Mouse (Mus musculus) gastrocnemius, postnatal 4 days (tissue): ENCODE measurements at regions not wholly inside any gene's neighbourhood (a gene's known extent, or its start where the extent isn't known, plus 50 kb on each side); places are given as distances from the start of the nearest gene placed in this dataset.
A peak's percentile ranks its signal among the peaks of the same experiment; 100 is the strongest.

Experiments used
- DNase-seq, 2 experiments: peaks; one replicate each; pipeline ENCODE4 v3.0.0; 2021 to 2022; ENCODE audit warnings: low spot score in 2 of 2, mixed read lengths in 2 of 2

GRCm38 (mm10) chr12:98045784-98046458, 213.3 kb downstream of the Galc start:
- no peak for DNase-seq

GRCm38 (mm10) chr12:98043436-98043835, 215.8 kb downstream of the Galc start:
- no peak for DNase-seq

DNA sequence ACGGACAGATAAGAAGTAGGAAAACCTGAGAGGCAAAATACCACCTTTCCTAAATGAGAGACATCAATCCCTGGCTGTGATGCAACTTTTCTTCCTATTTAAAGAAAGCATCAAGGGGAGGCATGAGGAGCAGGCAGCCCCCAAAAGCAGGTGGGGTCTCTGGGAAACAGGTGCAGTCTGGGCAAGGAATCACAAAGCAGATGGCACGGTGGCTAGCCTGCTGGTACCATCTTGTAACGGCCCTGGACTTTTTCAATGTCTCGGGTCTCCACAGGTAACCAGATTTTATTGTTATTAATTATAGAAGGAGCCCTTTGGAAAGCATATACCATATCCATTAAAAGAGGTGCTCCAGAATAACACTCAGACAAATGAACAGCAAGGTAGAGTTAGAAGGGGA, 219.6 kb downstream of the Galc start:
- DNase-seq = no peak

- DNase-seq = no peak
These were observed 235.6 kb downstream of the Galc start for GRCm38 (mm10) chr12:98023655-98024054.

DNA sequence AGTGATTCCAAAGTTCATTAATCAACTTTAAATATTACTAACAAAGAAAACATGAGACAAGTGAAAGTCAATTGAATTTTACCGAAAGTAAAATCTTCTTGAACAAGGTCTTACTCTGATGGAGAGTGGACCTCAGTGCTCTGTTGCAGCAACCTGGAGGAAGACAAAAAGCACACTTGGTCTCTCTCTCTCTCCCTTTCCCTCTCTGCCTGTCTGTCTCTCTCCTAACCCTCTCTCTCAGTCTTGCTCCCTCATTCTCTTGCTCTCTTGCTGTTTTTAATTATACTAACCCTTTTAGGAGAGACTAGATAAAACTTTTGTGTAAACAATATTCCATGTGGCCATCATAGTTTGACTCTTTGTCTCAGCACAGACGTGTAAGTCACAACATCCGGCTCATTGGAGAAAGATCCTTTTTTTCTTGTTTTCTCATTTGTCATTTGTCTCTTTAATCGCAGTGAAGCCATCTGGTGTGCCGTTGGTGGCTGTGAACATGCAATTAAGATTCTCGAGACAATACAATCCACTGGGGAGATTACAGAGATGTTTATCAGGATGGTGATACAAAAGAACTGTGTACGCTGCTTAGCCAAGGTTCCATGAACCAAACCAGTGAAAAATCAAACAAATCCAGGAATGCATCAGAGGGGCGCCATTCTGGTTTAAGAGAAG, 244.5 kb downstream of the Galc start:
- DNase-seq = no peak

GRCm38 (mm10) chr12:98009175-98009574, 250.1 kb downstream of the Galc start:
- DNase-seq = no peak

DNA sequence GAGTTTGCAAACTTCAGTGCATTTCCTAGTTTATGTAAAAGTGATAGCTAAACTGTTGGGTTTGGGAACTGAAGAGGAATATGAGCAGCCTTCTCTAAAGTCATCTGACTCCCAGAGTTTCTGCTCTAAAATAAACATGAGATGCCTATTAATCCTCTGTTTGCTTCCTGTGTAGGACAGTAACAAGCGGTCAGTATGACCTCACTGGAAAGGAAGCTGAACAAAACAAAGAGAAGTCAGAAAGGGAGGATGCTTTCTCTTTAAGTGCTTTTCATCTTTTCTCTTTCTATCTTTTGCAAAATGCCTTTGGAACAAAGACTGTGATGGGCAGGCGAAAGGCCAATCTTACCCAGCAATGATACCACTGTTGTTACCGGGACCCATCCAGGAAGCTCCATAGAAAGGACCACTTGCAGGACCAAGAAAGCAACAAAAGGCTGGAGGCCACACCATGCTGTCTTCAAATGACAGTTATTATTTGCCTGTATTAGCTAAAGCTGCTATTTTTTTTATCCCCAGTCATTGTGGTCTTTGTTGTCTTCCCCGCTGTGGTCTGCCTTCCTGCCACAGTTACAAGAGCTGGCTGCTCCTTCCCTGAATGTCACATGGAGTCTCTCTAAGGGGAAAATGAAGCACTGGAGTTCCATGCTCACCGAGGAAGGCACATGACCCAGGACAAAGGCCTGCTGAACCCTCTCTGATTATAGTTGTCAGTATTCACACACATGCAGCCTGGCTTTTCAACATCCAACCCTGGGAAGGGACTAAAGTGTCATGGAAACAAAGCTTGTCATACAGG, 253.4 kb downstream of the Galc start:
- DNase-seq = no peak

DNA sequence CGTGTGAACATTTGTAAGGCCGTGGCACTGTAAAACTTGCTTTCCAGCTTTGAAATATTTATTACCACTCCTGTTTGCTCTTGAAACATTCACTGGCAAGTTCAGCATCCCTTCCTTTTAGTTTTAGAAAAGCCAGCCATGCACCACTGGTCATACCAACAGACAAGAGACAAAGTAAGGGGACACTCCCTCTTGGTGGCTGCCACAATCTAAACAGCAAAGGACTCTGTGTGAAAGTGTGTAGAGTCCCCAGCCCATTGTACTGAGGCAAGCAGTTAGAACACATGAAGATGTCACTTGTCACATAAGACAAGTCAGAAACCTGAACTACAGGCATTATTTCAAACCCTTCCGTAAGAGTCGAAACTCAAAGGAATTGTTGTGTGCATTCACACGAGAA, 257.0 kb downstream of the Galc start:
- DNase-seq = no peak

DNA sequence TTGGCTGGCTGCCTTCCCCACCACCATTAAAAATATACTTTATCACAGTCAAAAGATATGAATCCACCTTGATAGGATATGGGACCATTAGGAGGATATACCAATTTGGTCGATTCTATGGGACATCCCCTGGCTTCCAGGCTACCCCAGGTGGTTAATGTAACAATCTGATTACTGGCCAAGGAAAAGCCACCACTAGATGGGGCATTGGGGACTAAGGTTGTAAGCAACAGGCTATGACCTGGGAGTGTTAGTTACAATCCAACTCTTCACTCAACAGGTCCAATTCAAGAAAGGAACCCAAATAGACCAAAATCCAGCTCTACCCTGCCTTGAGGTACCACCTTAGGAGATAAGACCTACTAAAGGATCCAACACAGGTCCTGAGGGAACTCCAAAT, 264.4 kb downstream of the Galc start:
- DNase-seq = no peak

GRCm38 (mm10) chr12:97993937-97994336, 265.3 kb downstream of the Galc start:
- no peak for DNase-seq

GRCm38 (mm10) chr12:97983390-97983789, 275.9 kb downstream of the Galc start:
- DNase-seq = no peak

DNA sequence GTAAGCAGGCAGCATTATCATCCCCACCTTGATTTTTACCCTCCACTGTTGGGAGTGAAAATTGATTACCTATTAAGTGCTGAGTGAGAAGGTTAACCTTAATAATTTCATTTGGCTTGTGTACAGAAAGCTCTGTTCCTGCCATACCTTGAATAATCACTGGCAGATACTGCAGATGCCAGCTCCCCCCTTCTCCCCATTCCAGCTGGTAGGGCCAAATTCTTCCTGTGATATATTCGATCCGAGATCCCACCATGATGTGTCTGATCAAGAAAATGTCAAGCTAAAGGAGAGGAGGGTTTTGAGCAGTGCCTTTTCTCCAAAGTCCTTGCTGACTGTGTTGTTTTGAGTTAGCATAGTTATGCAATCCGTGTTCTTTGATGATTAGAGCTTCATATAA, 280.6 kb downstream of the Galc start:
- no peak for DNase-seq

DNA sequence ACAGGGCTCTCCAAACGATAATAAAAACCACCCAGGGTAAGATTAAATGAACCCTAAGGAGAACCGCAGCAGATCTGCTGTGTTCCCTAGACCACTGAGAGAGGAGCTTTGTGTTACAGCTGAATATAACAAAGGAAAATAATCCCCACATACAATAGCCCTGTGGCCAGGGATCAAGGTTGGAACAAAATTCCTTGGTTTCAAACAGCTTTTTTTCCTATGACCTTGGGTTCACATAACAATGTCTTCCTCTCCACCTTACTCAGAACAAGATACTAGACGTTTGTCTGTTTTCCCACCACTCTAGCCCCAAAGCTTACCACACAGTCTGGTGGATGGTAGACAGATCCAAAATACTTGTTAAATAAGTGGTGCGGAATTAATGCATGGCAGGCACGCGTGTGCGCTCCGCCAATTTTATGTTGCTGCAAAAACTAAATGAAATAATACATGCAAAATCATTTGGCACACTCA, 281.0 kb downstream of the Galc start:
- no peak for DNase-seq

GRCm38 (mm10) chr12:97977633-97978032, 281.6 kb downstream of the Galc start:
- no peak for DNase-seq

- DNase-seq = peak in 1 of 2 experiments; percentile 11
These were observed 285.2 kb downstream of the Galc start for GRCm38 (mm10) chr12:97973909-97974510.

- no peak for DNase-seq
These were observed 302.1 kb downstream of the Galc start for GRCm38 (mm10) chr12:97957201-97957600.

DNA sequence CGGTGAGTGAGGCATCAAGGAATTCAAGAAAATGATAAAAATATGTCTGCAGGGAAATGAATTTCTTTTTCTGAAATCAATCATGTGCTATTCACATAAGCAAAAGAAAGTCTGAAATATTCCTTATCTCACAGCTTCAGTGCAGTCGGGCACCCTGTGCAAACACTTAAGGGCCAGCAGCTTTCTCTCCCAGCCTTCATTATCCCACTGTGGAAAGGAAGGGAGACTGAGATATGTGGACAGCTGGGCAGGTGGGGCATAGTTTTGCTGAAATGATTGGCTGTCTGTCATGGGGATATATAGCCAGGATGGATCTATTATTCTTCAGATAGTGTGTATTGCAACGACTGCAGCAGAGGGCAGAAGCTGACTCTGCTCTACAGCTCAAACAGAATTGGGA, 305.9 kb downstream of the Galc start:
- no peak for DNase-seq

DNA sequence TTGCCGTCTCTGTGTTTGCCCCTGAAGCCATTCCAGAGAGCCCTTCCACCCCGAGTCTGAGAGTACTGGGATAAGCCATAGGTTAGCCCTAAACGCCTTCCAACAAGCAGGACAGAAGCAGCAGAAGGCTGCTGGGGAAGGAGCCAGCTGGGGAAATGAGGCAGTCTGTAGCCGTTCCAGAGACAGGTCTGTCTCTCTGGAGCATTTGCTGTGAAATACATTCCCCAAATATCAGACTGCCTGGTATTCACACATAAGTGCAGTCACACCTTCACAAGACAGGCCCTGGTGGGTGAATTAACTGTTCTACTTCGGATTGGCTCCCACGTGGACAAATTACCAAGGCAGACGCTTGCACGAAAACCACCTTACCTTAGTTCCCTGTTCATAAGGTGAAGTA, 307.1 kb downstream of the Galc start:
- DNase-seq = no peak

- DNase-seq = no peak
These were observed 309.2 kb downstream of the Galc start for GRCm38 (mm10) chr12:97950072-97950471.

- DNase-seq = no peak
These were observed 311.8 kb downstream of the Galc start for GRCm38 (mm10) chr12:97947421-97947820.

DNA sequence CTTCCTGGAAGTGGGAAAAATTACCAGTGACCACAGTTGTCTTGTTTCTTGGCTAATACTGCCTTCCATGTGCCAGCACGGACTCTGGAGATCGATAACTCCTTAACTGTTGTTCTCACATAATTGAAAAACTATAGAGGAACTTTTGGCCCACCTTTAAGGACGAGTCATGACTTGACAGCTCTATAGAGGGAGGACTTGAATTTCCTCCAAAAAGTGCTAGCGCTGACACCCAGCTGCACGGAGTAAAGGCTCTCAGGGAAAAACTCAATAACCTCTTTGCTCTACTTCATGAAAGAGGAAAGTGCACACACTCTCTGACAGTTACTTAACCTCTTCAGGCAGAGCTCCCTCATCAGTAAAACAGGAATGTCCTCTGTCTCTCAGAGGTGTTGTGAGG, 320.9 kb downstream of the Galc start:
- DNase-seq = no peak

DNA sequence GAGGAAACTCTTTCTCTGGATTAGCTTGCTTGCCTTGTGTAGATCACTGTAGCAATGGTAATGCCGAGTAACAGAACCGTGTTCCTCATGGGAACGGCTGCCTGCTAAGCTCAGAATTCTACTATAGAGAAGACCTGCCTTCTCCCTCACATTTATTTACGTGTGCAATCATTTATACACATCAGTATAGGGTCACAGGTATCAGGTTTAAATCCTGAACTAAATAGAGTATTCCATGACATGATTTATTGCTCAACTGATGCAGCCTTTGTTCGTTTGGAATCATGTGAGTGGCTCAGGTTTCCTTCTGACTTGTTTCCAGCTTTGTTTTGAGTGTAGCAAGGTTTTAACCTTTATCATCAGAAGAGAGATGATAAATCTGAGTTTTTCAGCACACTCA, 329.4 kb downstream of the Galc start:
- no peak for DNase-seq
